Mouse (Mus musculus): ENCODE data around the gene Fbxl22.

Fbxl22 gene

GRCm38 (mm10) chr9:66493992-66494391 is 20.4 kb downstream of the Fbxl22 start:
- no peak for DNase-seq (ENCODE audit: low read depth, low spot score)
- Histone ChIP-seq H3K27me3 (ENCODE audit: control insufficient read depth, insufficient read depth, low read length, poor library complexity, severe bottlenecking) (no peaks in the 10 kb centered on the region), H3K36me3 (ENCODE audit: control insufficient read depth, insufficient read depth, low read length, poor library complexity, severe bottlenecking) (peaks cover 18% of the 10 kb centered on the region)

- Histone ChIP-seq H3K27me3 (ENCODE audit: control insufficient read depth, insufficient read depth, low read length, poor library complexity, severe bottlenecking) (no peaks in the 10 kb centered on the region), H3K36me3 (ENCODE audit: control insufficient read depth, insufficient read depth, low read length, poor library complexity, severe bottlenecking) (peaks cover 19% of the 10 kb centered on the region)
- DNase-seq (ENCODE audit: low read depth, low spot score) = peak; percentile 49
These were observed 22.0 kb downstream of the Fbxl22 start for GRCm38 (mm10) chr9:66492361-66492760.

- no peak for DNase-seq (ENCODE audit: low read depth, low spot score)
- Histone ChIP-seq H3K36me3 (ENCODE audit: control insufficient read depth, insufficient read depth, low read length, poor library complexity, severe bottlenecking) (peaks cover 23% of the 10 kb centered on the region), H3K27me3 (ENCODE audit: control insufficient read depth, insufficient read depth, low read length, poor library complexity, severe bottlenecking) (no peaks in the 10 kb centered on the region)
These were observed 25.6 kb downstream of the Fbxl22 start for GRCm38 (mm10) chr9:66488786-66489185.

GRCm38 (mm10) chr9:66483429-66483828 is 31.0 kb downstream of the Fbxl22 start:
- H3K36me3 ChIP-seq (ENCODE audit: control insufficient read depth, insufficient read depth, low read length, poor library complexity, severe bottlenecking) = peaks cover 22% of the 10 kb centered on the region
- H3K27me3 ChIP-seq (ENCODE audit: control insufficient read depth, insufficient read depth, low read length, poor library complexity, severe bottlenecking) = no peaks in the 10 kb centered on the region
- no peak for DNase-seq (ENCODE audit: low read depth, low spot score)

- DNase-seq (ENCODE audit: low read depth, low spot score) = no peak
- peaks cover 19% of the 10 kb centered on the region for H3K36me3 ChIP-seq (ENCODE audit: control insufficient read depth, insufficient read depth, low read length, poor library complexity, severe bottlenecking)
- H3K27me3 ChIP-seq (ENCODE audit: control insufficient read depth, insufficient read depth, low read length, poor library complexity, severe bottlenecking) = no peaks in the 10 kb centered on the region
These were observed 36.6 kb downstream of the Fbxl22 start for GRCm38 (mm10) chr9:66477785-66478184.

- peak; percentile 70 for DNase-seq (ENCODE audit: low read depth, low spot score)
- no peaks in the 10 kb centered on the region for H3K27me3 ChIP-seq (ENCODE audit: control insufficient read depth, insufficient read depth, low read length, poor library complexity, severe bottlenecking)
These were observed 49.3 kb downstream of the Fbxl22 start for GRCm38 (mm10) chr9:66465087-66465486.

More at GRCm38 (mm10) chr9:66465087-66465486, 49.3 kb downstream of the Fbxl22 start:
- H3K36me3 ChIP-seq (ENCODE audit: control insufficient read depth, insufficient read depth, low read length, poor library complexity, severe bottlenecking) = peaks cover 12% of the 10 kb centered on the region
